Mouse (Mus musculus) forebrain, embryonic 10.5 days (tissue): Measurements from ENCODE around the gene Pdcd10. TPM values are rescaled to one million over a fixed set of nuclear protein-coding genes. Genes with fewer than 3 reads are reported as not detected.

Source experiments
- polyA plus RNA-seq: library from polyadenylated mRNA; unstranded; fragments of >200 nt; fragmentation: Nextera tagmentation; extraction: Ambion mirVana; gene quantifications from 2 replicates; pipeline ENCODE4 v1.2.1, GENCODE M21; 2016

Gene Pdcd10
- polyA plus RNA-seq, 1 experiment from 2014 or later = 80.6 TPM

Other genes with a start within 250 kb of the Pdcd10 start
- gene Wdr49, start 74.7 kb downstream of the Pdcd10 start, polyA plus RNA-seq = not detected in 2 replicates
- gene Serpini1, start 691 bp upstream of the Pdcd10 start, polyA plus RNA-seq = 5.6 and 6.1 TPM in 2 replicates
- not detected in 2 replicates for gene Gm29133, start 191.3 kb upstream of the Pdcd10 start, polyA plus RNA-seq